Mouse (Mus musculus) mouse trophoblast stem cell (cell line): ENCODE data around the gene Sept7.

Source experiments
- in situ Hi-C, 2 experiments: fragments of 300-500 bp; cut with MseI, MboI; formaldehyde crosslinking; loops; 2 replicates in 1 of 2; 3 replicates in 1 of 2; pipeline ENCODE4 v1.15.1; 2025

The Sept7 gene

DNA sequence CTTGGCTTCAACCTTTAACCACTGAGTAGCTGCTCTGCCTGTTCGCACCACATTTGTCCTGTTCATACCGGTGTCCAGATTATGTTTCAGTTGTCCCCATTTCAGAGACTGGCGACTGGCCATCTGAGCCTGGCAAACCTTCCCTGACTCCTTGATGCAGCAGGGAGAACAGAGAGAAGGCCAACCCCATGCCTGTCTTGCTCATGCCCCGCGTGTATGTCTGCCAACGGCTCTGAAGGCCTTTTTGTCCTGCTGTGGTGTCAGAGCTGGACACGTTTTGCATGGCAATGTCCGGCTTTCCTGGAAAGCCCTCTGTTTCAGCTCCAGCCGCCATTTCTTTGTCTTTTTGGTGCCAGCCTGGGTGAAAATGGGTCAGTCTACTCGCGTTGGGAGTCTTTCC is 103.6 kb downstream of the Sept7 start:
- in situ Hi-C loops: no loop called here

DNA sequence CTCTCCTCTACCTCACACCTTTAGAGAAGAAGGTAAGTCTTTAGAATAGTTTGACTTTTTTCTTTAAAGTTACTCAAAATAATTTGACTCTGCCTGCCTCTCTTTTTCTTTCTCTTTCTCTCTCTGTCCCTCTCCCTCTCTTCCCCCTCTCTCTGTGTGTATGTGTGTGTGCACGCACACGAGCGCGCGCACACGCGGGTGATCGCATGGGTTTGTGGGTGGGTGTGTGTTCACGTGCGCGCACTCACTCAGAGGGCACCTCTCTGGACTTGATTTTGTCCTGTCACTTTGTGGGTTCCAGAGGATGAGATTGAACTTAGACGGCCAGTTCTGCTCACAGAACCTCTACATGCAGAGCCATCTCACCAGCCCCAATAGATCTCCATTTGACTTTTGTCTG is 105.3 kb downstream of the Sept7 start:
- in situ Hi-C loops: no loop called here

DNA sequence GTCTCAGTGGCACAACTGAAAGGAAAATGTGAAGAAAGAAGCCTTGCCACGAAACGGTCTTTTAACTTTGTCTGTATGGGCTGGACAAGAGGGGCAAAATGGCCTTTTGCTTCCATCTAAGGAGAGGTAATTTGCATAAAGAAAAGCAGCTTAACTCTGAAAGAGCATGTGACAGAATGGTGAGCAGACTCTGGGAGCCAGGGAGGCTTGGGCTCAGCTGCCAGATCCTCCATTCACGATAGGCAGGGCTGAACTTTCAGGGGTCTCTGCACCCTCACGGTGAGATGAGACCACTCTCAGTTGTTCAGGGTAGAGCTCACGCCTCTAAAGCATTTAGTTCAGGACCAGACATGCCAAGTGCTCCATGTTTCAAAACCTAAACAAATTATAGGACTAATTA is 105.8 kb downstream of the Sept7 start:
- in situ Hi-C loops: no loop called here
